Mouse (Mus musculus): ENCODE measurements at regions not wholly inside any gene's neighbourhood (a gene's known extent, or its start where the extent isn't known, plus 50 kb on each side); places are given as distances from the start of the nearest gene placed in this dataset.

GRCm38 (mm10) chr7:36352761-36353160 lies 345.2 kb upstream of the Tshz3 start:
- H3K27me3 ChIP-seq (ENCODE audit: control insufficient read depth, insufficient read depth, low read length): no peaks in the 10 kb centered on the region
- 28% methylated on average over 2 of the region's 2 CpGs for WGBS
- no peaks in the 10 kb centered on the region for H3K36me3 ChIP-seq (ENCODE audit: control insufficient read depth, insufficient read depth, low read length)
- no peak overlapping the region for H3K27ac ChIP-seq (replicated peaks; ENCODE audit: low read depth, low read length)
- H3K4me2 ChIP-seq (ENCODE audit: low read depth, severe bottlenecking): no peak overlapping the region
- DNase-seq (ENCODE audit: low spot score): no peak
- no peak for ATAC-seq (ENCODE audit: insufficient number of reproducible peaks, low FRiP score, low TSS enrichment, low read depth)
- no peaks in the 10 kb centered on the region for H3K9me3 ChIP-seq (ENCODE audit: control insufficient read depth, low read length)
- peaks cover 26% of the 10 kb centered on the region for H3K4me1 ChIP-seq (ENCODE audit: control insufficient read depth, insufficient read depth, low read length)
- no peak overlapping the region for H3K9ac ChIP-seq (ENCODE audit: low read length)
- no peak overlapping the region for H3K4me3 ChIP-seq (ENCODE audit: low read depth, low read length)

- no peak overlapping the region for H3K4me3 ChIP-seq (ENCODE audit: low read depth, low read length)
- peak; percentile 58 for DNase-seq (ENCODE audit: low spot score)
- peak overlapping the region; percentile 42; the same call in 1 of the 2 replicates for H3K27ac ChIP-seq (replicated peaks; ENCODE audit: low read depth, low read length)
- H3K4me2 ChIP-seq (ENCODE audit: low read depth, severe bottlenecking): no peak overlapping the region
- 11% methylated on average over 4 of the region's 4 CpGs for WGBS
- 0 out of 2 replicates have a peak, but pooled peaks have one; percentile 39 for ATAC-seq (ENCODE audit: insufficient number of reproducible peaks, low FRiP score, low TSS enrichment, low read depth)
- no peaks in the 10 kb centered on the region for H3K36me3 ChIP-seq (ENCODE audit: control insufficient read depth, insufficient read depth, low read length)
- peaks cover 26% of the 10 kb centered on the region for H3K4me1 ChIP-seq (ENCODE audit: control insufficient read depth, insufficient read depth, low read length)
- H3K9me3 ChIP-seq (ENCODE audit: control insufficient read depth, low read length): no peaks in the 10 kb centered on the region
- no peak overlapping the region for H3K9ac ChIP-seq (ENCODE audit: low read length)
- H3K27me3 ChIP-seq (ENCODE audit: control insufficient read depth, insufficient read depth, low read length): no peaks in the 10 kb centered on the region
Observed at GRCm38 (mm10) chr7:36350616-36351015, 347.3 kb upstream of the Tshz3 start.

DNA sequence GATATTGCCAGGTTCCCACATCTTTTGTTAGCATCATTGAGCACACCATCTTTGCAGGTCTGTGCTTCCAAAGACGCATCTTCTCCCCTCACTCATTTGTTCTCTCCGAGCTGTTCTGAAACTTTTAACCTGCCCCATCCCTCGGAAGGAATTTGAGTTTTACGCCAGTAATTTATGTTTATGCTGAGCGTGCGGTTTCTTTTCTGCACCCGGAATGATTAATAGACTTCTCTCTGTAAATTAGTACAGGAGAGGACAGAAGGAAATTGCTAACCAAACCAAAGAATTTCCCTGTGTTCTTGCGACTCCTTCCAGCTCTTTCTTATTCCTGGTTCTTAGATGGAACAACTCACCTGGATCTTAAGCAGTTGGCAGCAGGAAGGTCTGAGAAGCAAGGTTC lies 349.7 kb upstream of the Tshz3 start:
- no peak overlapping the region for H3K4me3 ChIP-seq (ENCODE audit: low read depth, low read length)
- H3K4me2 ChIP-seq (ENCODE audit: low read depth, severe bottlenecking): no peak overlapping the region
- H3K9me3 ChIP-seq (ENCODE audit: control insufficient read depth, low read length): no peaks in the 10 kb centered on the region
- H3K36me3 ChIP-seq (ENCODE audit: control insufficient read depth, insufficient read depth, low read length): no peaks in the 10 kb centered on the region
- H3K27ac ChIP-seq (replicated peaks; ENCODE audit: low read depth, low read length): no peak overlapping the region
- peaks cover 26% of the 10 kb centered on the region for H3K4me1 ChIP-seq (ENCODE audit: control insufficient read depth, insufficient read depth, low read length)
- WGBS: 48% methylated on average over 8 of the region's 8 CpGs
- no peak overlapping the region for H3K9ac ChIP-seq (ENCODE audit: low read length)
- H3K27me3 ChIP-seq (ENCODE audit: control insufficient read depth, insufficient read depth, low read length): no peaks in the 10 kb centered on the region
- DNase-seq (ENCODE audit: low spot score) (no peak), ATAC-seq (ENCODE audit: insufficient number of reproducible peaks, low FRiP score, low TSS enrichment, low read depth) (no peak)

DNA sequence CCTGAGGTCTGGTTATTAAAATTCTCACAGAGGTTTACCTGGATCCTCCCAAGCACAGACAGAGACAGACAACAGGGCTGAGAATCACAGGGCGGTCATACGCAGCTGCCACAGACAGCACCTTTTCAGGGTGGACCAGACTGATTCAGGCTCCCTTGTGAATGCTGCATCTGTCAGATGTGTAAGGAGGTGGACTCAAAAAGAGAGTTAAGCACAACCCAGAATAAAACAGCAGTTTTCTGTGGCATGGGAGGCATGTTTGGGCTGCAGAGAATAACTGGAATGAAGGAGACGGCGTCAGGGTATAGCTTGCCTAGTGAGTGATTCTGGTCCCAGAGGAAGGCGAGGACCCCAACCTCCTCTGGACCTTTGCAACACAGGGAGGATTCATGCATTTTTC lies 363.1 kb upstream of the Tshz3 start:
- no peak for DNase-seq (ENCODE audit: low spot score)
- no peak overlapping the region for H3K27ac ChIP-seq (replicated peaks; ENCODE audit: low read depth, low read length)
- WGBS: 91% methylated on average over 5 of the region's 5 CpGs
- no peak for ATAC-seq (ENCODE audit: insufficient number of reproducible peaks, low FRiP score, low TSS enrichment, low read depth)
- H3K36me3 ChIP-seq (ENCODE audit: control insufficient read depth, insufficient read depth, low read length): no peaks in the 10 kb centered on the region
- peaks cover 5% of the 10 kb centered on the region; the same call in 1 of the 2 replicates for H3K4me1 ChIP-seq (ENCODE audit: control insufficient read depth, insufficient read depth, low read length)
- H3K27me3 ChIP-seq (ENCODE audit: control insufficient read depth, insufficient read depth, low read length): no peaks in the 10 kb centered on the region
- H3K9me3 ChIP-seq (ENCODE audit: control insufficient read depth, low read length): no peaks in the 10 kb centered on the region; the same call in 1 of the 2 replicates
- H3K9ac ChIP-seq (ENCODE audit: low read length): no peak overlapping the region
- H3K4me3 ChIP-seq (ENCODE audit: low read depth, low read length): no peak overlapping the region
- no peak overlapping the region for H3K4me2 ChIP-seq (ENCODE audit: low read depth, severe bottlenecking)

- no peak overlapping the region for H3K9ac ChIP-seq (ENCODE audit: low read length)
- DNase-seq (ENCODE audit: low spot score) (no peak), ATAC-seq (ENCODE audit: insufficient number of reproducible peaks, low FRiP score, low TSS enrichment, low read depth) (no peak)
- H3K4me3 ChIP-seq (ENCODE audit: low read depth, low read length): no peak overlapping the region
- H3K36me3 ChIP-seq (ENCODE audit: control insufficient read depth, insufficient read depth, low read length): no peaks in the 10 kb centered on the region
- 31% methylated on average over 5 of the region's 5 CpGs for WGBS
- H3K27ac ChIP-seq (replicated peaks; ENCODE audit: low read depth, low read length): no peak overlapping the region
- H3K27me3 ChIP-seq (ENCODE audit: control insufficient read depth, insufficient read depth, low read length): no peaks in the 10 kb centered on the region
- no peaks in the 10 kb centered on the region; the same call in 1 of the 2 replicates for H3K9me3 ChIP-seq (ENCODE audit: control insufficient read depth, low read length)
- no peak overlapping the region for H3K4me2 ChIP-seq (ENCODE audit: low read depth, severe bottlenecking)
- H3K4me1 ChIP-seq (ENCODE audit: control insufficient read depth, insufficient read depth, low read length): peaks cover 5% of the 10 kb centered on the region; the same call in 1 of the 2 replicates
Observed at GRCm38 (mm10) chr7:36334091-36334490, 363.8 kb upstream of the Tshz3 start.

DNA sequence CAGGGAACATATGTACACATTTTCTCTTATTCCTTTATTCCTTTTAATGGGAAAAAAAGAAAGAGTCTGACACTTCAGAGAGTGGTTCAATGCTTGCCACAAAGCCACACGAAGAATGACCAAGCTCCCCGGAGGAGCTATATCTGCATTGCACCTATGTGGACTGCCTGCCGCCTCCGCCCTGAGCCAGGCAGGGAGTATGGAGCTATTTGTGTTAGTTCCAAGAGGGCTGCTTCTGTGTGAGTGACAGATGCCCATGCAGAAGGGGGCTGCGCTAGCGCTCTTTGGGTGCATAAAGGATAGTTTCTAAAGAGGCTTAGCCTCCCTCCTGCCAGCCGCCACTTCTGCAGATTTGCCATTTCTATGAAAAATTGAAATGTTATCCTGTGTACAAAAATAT lies 365.3 kb upstream of the Tshz3 start:
- H3K27me3 ChIP-seq (ENCODE audit: control insufficient read depth, insufficient read depth, low read length): no peaks in the 10 kb centered on the region
- no peak overlapping the region for H3K4me2 ChIP-seq (ENCODE audit: low read depth, severe bottlenecking)
- 83% methylated on average over 7 of the region's 7 CpGs for WGBS
- H3K9ac ChIP-seq (ENCODE audit: low read length): no peak overlapping the region
- no peaks in the 10 kb centered on the region for H3K9me3 ChIP-seq (ENCODE audit: control insufficient read depth, low read length)
- no peaks in the 10 kb centered on the region for H3K36me3 ChIP-seq (ENCODE audit: control insufficient read depth, insufficient read depth, low read length)
- DNase-seq (ENCODE audit: low spot score) (no peak), ATAC-seq (ENCODE audit: insufficient number of reproducible peaks, low FRiP score, low TSS enrichment, low read depth) (no peak)
- no peak overlapping the region for H3K27ac ChIP-seq (replicated peaks; ENCODE audit: low read depth, low read length)
- H3K4me1 ChIP-seq (ENCODE audit: control insufficient read depth, insufficient read depth, low read length): peaks cover 5% of the 10 kb centered on the region; the same call in 1 of the 2 replicates
- no peak overlapping the region for H3K4me3 ChIP-seq (ENCODE audit: low read depth, low read length)

GRCm38 (mm10) chr7:36328141-36328540 lies 369.8 kb upstream of the Tshz3 start:
- Histone ChIP-seq H3K27ac (replicated peaks; ENCODE audit: low read depth, low read length) (no peak overlapping the region), H3K9ac (ENCODE audit: low read length) (no peak overlapping the region), H3K27me3 (ENCODE audit: control insufficient read depth, insufficient read depth, low read length) (no peaks in the 10 kb centered on the region), H3K4me3 (ENCODE audit: low read depth, low read length) (no peak overlapping the region), H3K4me2 (ENCODE audit: low read depth, severe bottlenecking) (no peak overlapping the region), H3K4me1 (ENCODE audit: control insufficient read depth, insufficient read depth, low read length) (no peaks in the 10 kb centered on the region), H3K9me3 (ENCODE audit: control insufficient read depth, low read length) (no peaks in the 10 kb centered on the region; the same call in 1 of the 2 replicates), H3K36me3 (ENCODE audit: control insufficient read depth, insufficient read depth, low read length) (no peaks in the 10 kb centered on the region)
- 90% methylated on average over 2 of the region's 2 CpGs for WGBS
- DNase-seq (ENCODE audit: low spot score) (no peak), ATAC-seq (ENCODE audit: insufficient number of reproducible peaks, low FRiP score, low TSS enrichment, low read depth) (no peak)

DNA sequence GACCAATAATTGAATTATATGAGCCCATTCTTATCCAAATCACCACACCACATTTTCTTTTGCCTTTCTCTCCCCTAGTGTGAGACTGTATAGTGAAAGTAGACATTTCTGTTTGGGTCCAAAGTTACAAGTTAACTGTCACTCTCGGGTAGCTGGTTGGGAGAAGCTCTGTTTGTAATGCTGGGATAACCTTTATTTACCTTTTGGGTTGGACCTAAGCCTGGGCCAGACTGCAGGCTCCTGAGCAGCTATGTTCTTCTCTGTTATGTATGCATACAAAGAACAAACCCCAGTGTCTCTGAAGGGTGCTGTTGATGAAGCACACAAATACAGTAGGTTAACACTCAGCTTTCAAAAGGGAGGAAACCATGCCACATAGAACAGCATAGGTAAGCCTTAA lies 373.9 kb upstream of the Tshz3 start:
- no peaks in the 10 kb centered on the region for H3K27me3 ChIP-seq (ENCODE audit: control insufficient read depth, insufficient read depth, low read length)
- no peak overlapping the region for H3K27ac ChIP-seq (replicated peaks; ENCODE audit: low read depth, low read length)
- H3K4me2 ChIP-seq (ENCODE audit: low read depth, severe bottlenecking): no peak overlapping the region
- no peak for DNase-seq (ENCODE audit: low spot score)
- H3K36me3 ChIP-seq (ENCODE audit: control insufficient read depth, insufficient read depth, low read length): no peaks in the 10 kb centered on the region
- no peak for ATAC-seq (ENCODE audit: insufficient number of reproducible peaks, low FRiP score, low TSS enrichment, low read depth)
- WGBS: 77% methylated on average over 1 of the region's 1 CpGs
- H3K4me3 ChIP-seq (ENCODE audit: low read depth, low read length): no peak overlapping the region
- H3K9ac ChIP-seq (ENCODE audit: low read length): no peak overlapping the region
- H3K9me3 ChIP-seq (ENCODE audit: control insufficient read depth, low read length): no peaks in the 10 kb centered on the region; the same call in 1 of the 2 replicates
- no peaks in the 10 kb centered on the region for H3K4me1 ChIP-seq (ENCODE audit: control insufficient read depth, insufficient read depth, low read length)

- no peak for ATAC-seq (ENCODE audit: insufficient number of reproducible peaks, low FRiP score, low TSS enrichment, low read depth)
- WGBS: 65% methylated on average over 4 of the region's 4 CpGs
- no peak overlapping the region for H3K4me2 ChIP-seq (ENCODE audit: low read depth, severe bottlenecking)
Observed at GRCm38 (mm10) chr7:36322181-36322580, 375.7 kb upstream of the Tshz3 start.

More at GRCm38 (mm10) chr7:36322181-36322580, 375.7 kb upstream of the Tshz3 start:
- DNase-seq (ENCODE audit: low spot score): no peak
- H3K27ac ChIP-seq (replicated peaks; ENCODE audit: low read depth, low read length): no peak overlapping the region
- no peaks in the 10 kb centered on the region for H3K36me3 ChIP-seq (ENCODE audit: control insufficient read depth, insufficient read depth, low read length)
- H3K9ac ChIP-seq (ENCODE audit: low read length): no peak overlapping the region
- H3K27me3 ChIP-seq (ENCODE audit: control insufficient read depth, insufficient read depth, low read length): no peaks in the 10 kb centered on the region
- H3K9me3 ChIP-seq (ENCODE audit: control insufficient read depth, low read length): no peaks in the 10 kb centered on the region; the same call in 1 of the 2 replicates
- H3K4me3 ChIP-seq (ENCODE audit: low read depth, low read length): no peak overlapping the region
- H3K4me1 ChIP-seq (ENCODE audit: control insufficient read depth, insufficient read depth, low read length): 0 out of 2 replicates have a peak, but pooled peaks cover 2% of the 10 kb centered on the region

Measured in limb, embryonic 11.5 days (tissue).